Mouse (Mus musculus): Measurements from ENCODE around the gene Pde4b. TPM values are rescaled to one million over a fixed set of nuclear protein-coding genes. Genes with fewer than 3 reads are reported as not detected.
"Not testable (repeated sequence)": the region's sequence is repeated elsewhere in the genome, so short reads cannot be mapped to it uniquely, and the experiment has no call there.

Pde4b gene
- polyA plus RNA-seq, 1 experiment from 2014 or later: 9.9 TPM

GRCm38 (mm10) chr4:102492911-102493310, 405.6 kb downstream of the Pde4b start:
- H3K9ac ChIP-seq (replicated peaks): no peak overlapping the region
- H3K9me3 ChIP-seq: no peaks in the 10 kb centered on the region
- H3K27ac ChIP-seq (replicated peaks): no peak overlapping the region
- no peaks in the 10 kb centered on the region for H3K36me3 ChIP-seq
- no peaks in the 10 kb centered on the region for H3K27me3 ChIP-seq
- no peak overlapping the region for H3K4me2 ChIP-seq (replicated peaks)
- WGBS: 59% methylated on average over 5 of the region's 5 CpGs
- no peak overlapping the region for H3K4me3 ChIP-seq
- ATAC-seq (ENCODE audit: low FRiP score, low read depth): peak; percentile 29; the same call in 1 of the 2 replicates
- H3K4me1 ChIP-seq: peaks cover 7% of the 10 kb centered on the region

- Histone ChIP-seq H3K27ac (replicated peaks) (no peak overlapping the region), H3K9ac (replicated peaks) (no peak overlapping the region), H3K27me3 (no peaks in the 10 kb centered on the region), H3K4me1 (peaks cover 7% of the 10 kb centered on the region), H3K9me3 (no peaks in the 10 kb centered on the region), H3K4me3 (no peak overlapping the region), H3K36me3 (no peaks in the 10 kb centered on the region), H3K4me2 (replicated peaks) (no peak overlapping the region)
- WGBS: 66% methylated on average over 4 of the region's 4 CpGs
- peak; percentile 27; the same call in 1 of the 2 replicates for ATAC-seq (ENCODE audit: low FRiP score, low read depth)
Observed at GRCm38 (mm10) chr4:102493342-102494128, 406.2 kb downstream of the Pde4b start.

GRCm38 (mm10) chr4:102494203-102494602, 406.9 kb downstream of the Pde4b start:
- H3K4me3 ChIP-seq; H3K27ac ChIP-seq (replicated peaks); H3K4me1 ChIP-seq; H3K9me3 ChIP-seq; H3K9ac ChIP-seq (replicated peaks); H3K36me3 ChIP-seq; H3K27me3 ChIP-seq; H3K4me2 ChIP-seq (replicated peaks): not testable (repeated sequence)
- peak; percentile 87 for ATAC-seq (ENCODE audit: low FRiP score, low read depth)
- 86% methylated on average over 10 of the region's 10 CpGs for WGBS

GRCm38 (mm10) chr4:102495001-102495400, 407.7 kb downstream of the Pde4b start:
- WGBS: 79% methylated on average over 5 of the region's 5 CpGs
- no peak for ATAC-seq (ENCODE audit: low FRiP score, low read depth)
- Histone ChIP-seq H3K4me1 (peaks cover 7% of the 10 kb centered on the region), H3K27me3 (no peaks in the 10 kb centered on the region), H3K4me2 (replicated peaks) (no peak overlapping the region), H3K4me3 (no peak overlapping the region), H3K36me3 (no peaks in the 10 kb centered on the region), H3K9ac (replicated peaks) (no peak overlapping the region), H3K27ac (replicated peaks) (no peak overlapping the region), H3K9me3 (no peaks in the 10 kb centered on the region)

GRCm38 (mm10) chr4:102495474-102495873, 408.1 kb downstream of the Pde4b start:
- Histone ChIP-seq H3K27ac (replicated peaks) (no peak overlapping the region), H3K36me3 (no peaks in the 10 kb centered on the region), H3K4me2 (replicated peaks) (no peak overlapping the region), H3K27me3 (no peaks in the 10 kb centered on the region), H3K4me1 (peaks cover 7% of the 10 kb centered on the region), H3K9ac (replicated peaks) (no peak overlapping the region), H3K9me3 (no peaks in the 10 kb centered on the region), H3K4me3 (no peak overlapping the region)
- no peak for ATAC-seq (ENCODE audit: low FRiP score, low read depth)
- WGBS: 89% methylated on average over 5 of the region's 5 CpGs

GRCm38 (mm10) chr4:102496269-102497177, 409.2 kb downstream of the Pde4b start:
- Histone ChIP-seq H3K9me3 (no peaks in the 10 kb centered on the region), H3K9ac (replicated peaks) (no peak overlapping the region), H3K27ac (replicated peaks) (no peak overlapping the region), H3K36me3 (no peaks in the 10 kb centered on the region), H3K4me1 (peaks cover 7% of the 10 kb centered on the region), H3K27me3 (no peaks in the 10 kb centered on the region), H3K4me3 (no peak overlapping the region), H3K4me2 (replicated peaks) (no peak overlapping the region)
- no peak for ATAC-seq (ENCODE audit: low FRiP score, low read depth)
- 91% methylated on average over 20 of the region's 20 CpGs for WGBS

- Histone ChIP-seq H3K36me3 (no peaks in the 10 kb centered on the region), H3K9me3 (no peaks in the 10 kb centered on the region), H3K4me3 (no peak overlapping the region), H3K4me1 (peaks cover 7% of the 10 kb centered on the region), H3K4me2 (replicated peaks) (no peak overlapping the region), H3K27me3 (no peaks in the 10 kb centered on the region), H3K9ac (replicated peaks) (no peak overlapping the region), H3K27ac (replicated peaks) (no peak overlapping the region)
- WGBS: 91% methylated on average over 3 of the region's 3 CpGs
- no peak for ATAC-seq (ENCODE audit: low FRiP score, low read depth)
Observed at GRCm38 (mm10) chr4:102497221-102497620, 409.9 kb downstream of the Pde4b start.

GRCm38 (mm10) chr4:102498169-102498919, 411.0 kb downstream of the Pde4b start:
- H3K9me3 ChIP-seq: no peaks in the 10 kb centered on the region
- H3K4me1 ChIP-seq: no peaks in the 10 kb centered on the region
- no peak overlapping the region for H3K9ac ChIP-seq (replicated peaks)
- no peaks in the 10 kb centered on the region for H3K27me3 ChIP-seq
- no peak overlapping the region for H3K4me2 ChIP-seq (replicated peaks)
- H3K4me3 ChIP-seq: no peak overlapping the region
- 92% methylated on average over 4 of the region's 4 CpGs for WGBS
- no peak for ATAC-seq (ENCODE audit: low FRiP score, low read depth)
- H3K36me3 ChIP-seq: no peaks in the 10 kb centered on the region
- H3K27ac ChIP-seq (replicated peaks): no peak overlapping the region

GRCm38 (mm10) chr4:102498920-102499316, 411.6 kb downstream of the Pde4b start:
- Histone ChIP-seq H3K9me3 (no peaks in the 10 kb centered on the region), H3K27ac (replicated peaks) (no peak overlapping the region), H3K4me3 (no peak overlapping the region), H3K4me1 (no peaks in the 10 kb centered on the region), H3K4me2 (replicated peaks) (no peak overlapping the region), H3K36me3 (no peaks in the 10 kb centered on the region), H3K27me3 (no peaks in the 10 kb centered on the region), H3K9ac (replicated peaks) (no peak overlapping the region)
- WGBS: 90% methylated on average over 1 of the region's 1 CpGs
- no peak for ATAC-seq (ENCODE audit: low FRiP score, low read depth)

- H3K9me3 ChIP-seq: no peaks in the 10 kb centered on the region
- 45% methylated on average over 6 of the region's 6 CpGs for WGBS
- H3K4me3 ChIP-seq: no peak overlapping the region
- no peak overlapping the region for H3K27ac ChIP-seq (replicated peaks)
- ATAC-seq (ENCODE audit: low FRiP score, low read depth): no peak
- H3K27me3 ChIP-seq: no peaks in the 10 kb centered on the region
- no peak overlapping the region for H3K4me2 ChIP-seq (replicated peaks)
- no peak overlapping the region for H3K9ac ChIP-seq (replicated peaks)
- no peaks in the 10 kb centered on the region for H3K36me3 ChIP-seq
- H3K4me1 ChIP-seq: 0 out of 2 replicates have a peak, but pooled peaks cover 2% of the 10 kb centered on the region
Observed at GRCm38 (mm10) chr4:102505714-102506113, 418.4 kb downstream of the Pde4b start.

GRCm38 (mm10) chr4:102506376-102507280, 419.3 kb downstream of the Pde4b start:
- ATAC-seq (ENCODE audit: low FRiP score, low read depth): no peak

More at GRCm38 (mm10) chr4:102506376-102507280, 419.3 kb downstream of the Pde4b start:
- Histone ChIP-seq H3K27me3 (no peaks in the 10 kb centered on the region), H3K36me3 (no peaks in the 10 kb centered on the region), H3K4me1 (peaks cover 10% of the 10 kb centered on the region), H3K4me2 (replicated peaks) (no peak overlapping the region), H3K9ac (replicated peaks) (no peak overlapping the region), H3K27ac (replicated peaks) (no peak overlapping the region), H3K9me3 (no peaks in the 10 kb centered on the region), H3K4me3 (no peak overlapping the region)
- WGBS: 88% methylated on average over 15 of the region's 15 CpGs
